Mouse (Mus musculus): ENCODE measurements around the gene Slk.
"Not testable (repeated sequence)": the region's sequence is repeated elsewhere in the genome, so short reads cannot be mapped to it uniquely, and the experiment has no call there.

Gene Slk

GRCm38 (mm10) chr19:47570042-47570441 lies 9.4 kb upstream of the Slk start:
- DNase-seq (ENCODE audit: low spot score): no peak

DNA sequence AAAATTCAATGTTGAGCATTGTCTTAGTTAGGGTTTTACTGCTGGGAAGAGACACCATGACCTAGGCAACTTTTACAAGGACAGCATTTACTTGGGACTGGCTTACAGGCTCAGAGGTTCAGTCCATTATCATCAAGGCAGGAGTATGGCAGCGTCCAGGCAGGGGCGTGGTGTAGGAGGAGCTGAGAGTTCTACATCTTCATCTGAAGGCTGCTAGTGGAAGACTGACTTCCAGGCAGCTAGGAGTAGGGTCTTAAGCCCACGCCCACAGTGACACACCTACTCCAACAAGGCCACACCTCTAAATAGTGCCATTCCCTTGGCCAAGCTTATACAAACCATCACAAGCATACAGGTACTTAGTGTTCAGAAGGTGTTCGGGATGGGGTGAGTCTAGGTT lies 7.5 kb upstream of the Slk start:
- DNase-seq (ENCODE audit: low spot score): not testable (repeated sequence)

DNA sequence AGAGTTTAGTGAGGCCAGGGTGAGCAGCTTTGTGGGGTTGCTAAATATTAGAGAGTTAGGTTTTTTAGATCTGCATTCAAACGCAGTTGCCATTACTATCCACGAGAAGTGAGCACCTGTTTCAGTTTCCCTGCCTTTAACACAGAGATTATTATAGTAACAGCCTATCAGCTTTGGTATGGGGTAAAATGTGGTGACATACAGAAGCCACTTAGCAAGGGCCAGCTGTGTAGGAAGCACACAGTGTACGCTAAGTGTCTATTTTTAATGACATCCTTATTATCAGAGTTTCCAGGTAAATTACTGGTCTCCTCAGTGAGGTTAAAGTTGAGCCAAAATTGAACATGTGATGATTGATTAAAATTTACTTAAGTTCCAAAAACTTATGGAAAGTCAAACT lies 5.8 kb upstream of the Slk start:
- DNase-seq (ENCODE audit: low spot score): no peak

DNA sequence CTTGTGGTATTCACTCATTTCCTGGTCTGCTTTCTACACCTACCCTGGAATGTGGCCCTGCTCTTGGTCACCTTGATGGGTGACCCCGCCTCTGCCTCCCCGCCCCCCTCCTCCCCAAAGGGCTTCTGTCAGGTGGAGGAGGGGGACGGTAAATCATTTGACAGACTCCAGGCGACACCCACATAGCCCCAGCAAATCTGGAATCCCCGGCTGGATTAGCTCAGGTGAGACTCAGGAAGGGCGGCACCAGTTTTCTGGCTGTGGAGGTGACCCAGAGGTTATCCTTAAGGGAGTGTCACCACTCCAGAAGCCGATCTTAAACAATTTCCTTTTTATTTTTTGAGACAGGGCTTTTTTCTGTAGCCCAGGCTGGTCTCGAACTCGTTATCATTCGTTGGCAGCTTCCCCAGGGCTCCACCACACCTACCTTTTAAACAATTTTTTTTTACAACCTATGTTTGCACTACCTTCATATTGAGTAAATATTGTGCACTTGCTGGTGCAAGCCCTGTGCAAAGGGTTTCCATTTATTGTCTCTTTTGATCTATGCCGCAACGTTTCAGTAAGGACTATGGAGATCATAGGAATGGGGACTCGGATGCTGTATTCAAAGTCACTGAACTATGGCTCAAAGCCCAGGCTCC lies 775 bp upstream of the Slk start:
- no peak for DNase-seq (ENCODE audit: low spot score)

DNA sequence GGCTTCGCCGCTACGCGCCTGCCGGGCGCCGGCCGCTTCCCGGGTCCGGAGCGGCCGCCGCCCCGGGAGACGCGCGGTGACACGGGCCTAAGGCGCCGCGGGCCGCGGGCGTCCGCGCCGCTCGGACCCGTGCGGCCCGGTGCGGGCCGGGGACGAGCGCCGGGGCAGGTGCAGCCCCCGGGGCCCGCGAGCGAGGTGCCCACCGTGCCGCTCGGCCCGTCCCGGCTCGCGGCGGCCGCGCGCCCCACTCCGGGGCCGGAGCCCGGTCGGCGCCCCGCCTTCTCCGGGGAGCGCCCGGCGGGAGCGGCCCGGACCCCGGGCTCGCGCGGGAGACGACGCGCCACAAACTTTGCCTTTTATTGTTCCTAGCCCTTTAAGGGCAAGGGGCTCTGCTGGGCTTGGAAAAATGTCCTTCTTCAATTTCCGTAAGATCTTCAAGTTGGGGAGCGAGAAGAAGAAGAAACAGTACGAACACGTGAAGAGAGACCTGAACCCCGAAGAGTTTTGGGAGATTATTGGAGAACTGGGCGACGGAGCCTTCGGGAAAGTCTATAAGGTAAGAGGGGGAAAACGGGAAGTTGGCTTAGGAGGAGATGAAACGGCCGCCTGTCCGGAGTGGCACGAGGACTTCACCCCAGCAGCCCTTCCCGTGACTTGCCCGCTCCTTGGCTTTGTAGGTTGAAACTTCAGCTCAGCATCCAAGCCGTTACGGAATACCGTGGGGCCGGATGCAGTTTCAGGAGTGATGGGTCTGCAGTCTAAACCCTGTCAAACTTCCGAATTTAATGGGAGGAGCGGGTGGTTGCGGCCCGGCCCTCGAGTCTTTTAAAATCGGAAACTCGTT lies 532 bp downstream of the Slk start:
- peak; percentile 44 for DNase-seq (ENCODE audit: low spot score)

- DNase-seq (ENCODE audit: low spot score): no peak
Observed at GRCm38 (mm10) chr19:47585772-47586171, 6.3 kb downstream of the Slk start.

DNA sequence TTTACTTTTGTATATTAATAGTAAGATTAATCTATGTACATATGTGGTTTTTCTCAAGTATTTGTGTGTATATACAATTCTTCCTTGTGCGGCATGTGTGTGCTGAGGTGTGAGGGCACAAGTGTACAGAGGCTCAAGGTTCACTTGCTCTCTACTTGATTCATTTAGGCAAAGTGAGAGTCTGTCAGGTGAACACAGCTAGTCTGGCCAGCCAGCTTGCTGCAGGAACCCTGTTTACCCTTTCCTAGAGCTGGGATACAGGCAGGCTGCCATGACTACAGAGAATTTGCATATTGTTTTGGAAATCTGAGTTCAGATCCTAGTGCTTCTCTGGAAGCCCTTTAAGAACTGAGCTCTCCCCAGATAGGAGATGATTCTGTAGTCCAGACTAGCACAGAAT lies 7.5 kb downstream of the Slk start:
- DNase-seq (ENCODE audit: low spot score): no peak

GRCm38 (mm10) chr19:47608513-47608912 lies 29.0 kb downstream of the Slk start:
- no peak for DNase-seq (ENCODE audit: low spot score)

DNA sequence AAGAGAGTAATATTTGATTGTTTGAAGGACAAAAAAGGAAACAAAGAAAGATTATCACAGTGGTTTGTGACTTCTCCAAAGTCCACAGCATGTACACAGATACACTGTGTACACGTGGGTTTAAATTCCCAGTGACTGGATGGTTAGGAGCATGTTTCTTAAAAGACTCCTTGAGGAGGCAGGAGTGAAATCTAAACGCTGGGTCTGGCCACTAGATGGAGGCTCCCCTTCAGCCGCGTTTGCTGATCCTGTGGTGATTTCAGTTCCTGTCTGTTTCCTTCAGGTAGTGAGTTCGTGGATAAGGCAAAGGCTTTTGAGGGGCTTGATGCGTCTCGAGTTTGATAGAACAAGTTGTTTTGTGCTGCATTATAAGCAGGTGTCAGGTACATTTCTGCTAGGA lies 34.0 kb downstream of the Slk start:
- no peak for DNase-seq (ENCODE audit: low spot score)

GRCm38 (mm10) chr19:47621478-47621877 lies 42.0 kb downstream of the Slk start:
- DNase-seq (ENCODE audit: low spot score): no peak

GRCm38 (mm10) chr19:47624940-47625711 lies 45.6 kb downstream of the Slk start:
- no peak for DNase-seq (ENCODE audit: low spot score)

DNA sequence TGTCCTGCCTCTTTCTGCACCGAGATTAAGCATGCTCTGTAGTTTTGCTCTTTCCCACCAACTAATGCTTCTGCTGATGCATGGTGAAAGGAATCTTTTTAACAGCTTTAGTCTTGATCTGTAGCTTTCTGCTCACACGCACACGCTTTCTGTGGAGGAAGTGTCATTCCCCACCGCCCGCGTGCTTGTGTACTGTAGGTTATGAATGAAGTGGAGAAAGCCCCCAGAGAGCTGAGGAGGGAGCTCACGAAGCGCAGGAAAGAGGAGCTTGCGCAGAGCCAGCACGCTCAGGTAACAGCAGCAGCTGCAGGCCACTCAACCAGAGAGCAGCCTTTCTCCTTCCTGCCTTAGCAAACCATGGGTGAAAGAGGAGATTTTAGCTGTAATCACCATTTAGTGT lies 48.0 kb downstream of the Slk start:
- DNase-seq (ENCODE audit: low spot score): no peak

DNA sequence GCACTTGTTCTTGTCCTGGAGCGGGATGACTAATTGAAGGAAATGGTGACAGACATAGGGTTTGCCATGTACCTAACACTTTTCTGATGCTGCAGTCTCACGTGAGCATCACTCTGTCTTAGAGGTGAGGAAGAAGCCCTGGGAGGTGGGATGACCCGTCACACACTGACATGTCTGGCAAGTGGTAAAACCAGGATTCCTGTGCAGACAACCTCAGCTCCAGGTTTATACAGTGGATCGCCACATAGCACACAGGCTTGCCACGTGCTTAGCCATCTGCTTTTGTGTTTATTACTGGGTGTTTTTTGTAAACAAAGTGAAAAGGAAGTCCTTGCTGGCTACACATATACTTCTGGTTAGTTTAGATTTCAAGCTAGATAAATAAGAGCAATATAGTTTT lies 49.6 kb downstream of the Slk start:
- DNase-seq (ENCODE audit: low spot score): no peak

- no peak for DNase-seq (ENCODE audit: low spot score)
Observed at GRCm38 (mm10) chr19:47630381-47630780, 50.9 kb downstream of the Slk start.

DNA sequence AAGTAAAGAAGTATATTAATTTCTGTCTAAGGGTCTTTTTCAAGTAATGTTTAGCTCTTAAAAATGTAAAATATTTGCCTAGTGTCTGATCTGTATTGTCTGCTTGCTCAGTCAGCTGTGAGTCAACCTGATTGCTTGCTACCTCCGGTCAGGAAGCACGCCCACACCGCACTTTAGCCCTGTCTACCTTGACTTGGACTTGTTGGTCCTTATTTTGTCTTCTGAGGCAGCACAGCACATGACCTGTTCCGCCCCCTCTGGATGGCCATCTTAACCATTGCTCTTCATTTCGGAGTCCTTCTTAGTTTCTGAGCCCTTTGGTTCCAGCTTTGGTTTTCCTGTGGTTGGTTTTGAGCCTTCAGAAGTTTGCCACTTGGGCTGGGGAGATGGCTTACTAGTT lies 52.3 kb downstream of the Slk start:
- DNase-seq (ENCODE audit: low spot score): no peak

- DNase-seq (ENCODE audit: low spot score): no peak
Observed at GRCm38 (mm10) chr19:47635380-47635779, 55.9 kb downstream of the Slk start.

DNA sequence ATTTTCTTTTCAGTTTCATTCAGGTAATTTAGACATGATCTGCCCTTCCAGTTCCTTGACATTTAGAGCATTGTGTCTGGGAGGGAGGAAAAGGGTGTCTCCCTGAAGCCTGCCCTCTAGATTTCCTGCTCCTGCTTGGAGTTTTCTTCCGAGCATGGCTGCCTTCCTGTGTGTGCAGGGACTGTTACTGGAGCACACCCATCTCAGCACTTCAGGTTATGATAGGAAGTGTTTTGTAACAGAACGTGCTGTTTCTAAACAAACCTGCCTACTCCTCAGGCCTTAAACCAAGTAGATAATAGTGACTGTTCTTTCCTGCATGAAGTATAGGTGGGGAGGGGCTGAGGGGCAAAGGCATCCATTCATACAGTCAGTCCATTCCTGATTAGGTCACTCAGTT lies 64.4 kb downstream of the Slk start:
- DNase-seq (ENCODE audit: low spot score): no peak

- no peak for DNase-seq (ENCODE audit: low spot score)
Observed at GRCm38 (mm10) chr19:47645583-47645982, 66.1 kb downstream of the Slk start.

- no peak for DNase-seq (ENCODE audit: low spot score)
Observed at GRCm38 (mm10) chr19:47646508-47647120, 67.1 kb downstream of the Slk start.

DNA sequence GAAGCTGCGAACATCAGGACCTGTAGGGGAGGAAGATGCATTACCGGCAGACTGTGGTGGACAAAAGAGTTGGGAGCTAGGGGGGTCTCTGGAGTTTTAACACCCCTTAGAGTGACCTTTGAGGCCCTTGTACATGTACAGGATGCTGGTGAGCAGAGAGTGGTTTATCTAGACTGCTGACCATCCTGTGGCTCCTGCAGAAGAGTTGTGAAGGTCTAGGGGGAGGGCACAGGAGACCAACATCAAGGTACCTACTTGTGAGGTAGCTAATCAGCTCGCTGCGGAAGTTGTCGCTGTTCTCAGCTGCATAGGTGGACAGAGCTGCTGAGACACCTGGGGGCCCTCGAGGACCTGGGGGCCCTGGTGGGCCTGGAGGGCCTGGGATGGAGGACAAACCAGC lies 69.6 kb downstream of the Slk start:
- no peak for DNase-seq (ENCODE audit: low spot score)

DNA sequence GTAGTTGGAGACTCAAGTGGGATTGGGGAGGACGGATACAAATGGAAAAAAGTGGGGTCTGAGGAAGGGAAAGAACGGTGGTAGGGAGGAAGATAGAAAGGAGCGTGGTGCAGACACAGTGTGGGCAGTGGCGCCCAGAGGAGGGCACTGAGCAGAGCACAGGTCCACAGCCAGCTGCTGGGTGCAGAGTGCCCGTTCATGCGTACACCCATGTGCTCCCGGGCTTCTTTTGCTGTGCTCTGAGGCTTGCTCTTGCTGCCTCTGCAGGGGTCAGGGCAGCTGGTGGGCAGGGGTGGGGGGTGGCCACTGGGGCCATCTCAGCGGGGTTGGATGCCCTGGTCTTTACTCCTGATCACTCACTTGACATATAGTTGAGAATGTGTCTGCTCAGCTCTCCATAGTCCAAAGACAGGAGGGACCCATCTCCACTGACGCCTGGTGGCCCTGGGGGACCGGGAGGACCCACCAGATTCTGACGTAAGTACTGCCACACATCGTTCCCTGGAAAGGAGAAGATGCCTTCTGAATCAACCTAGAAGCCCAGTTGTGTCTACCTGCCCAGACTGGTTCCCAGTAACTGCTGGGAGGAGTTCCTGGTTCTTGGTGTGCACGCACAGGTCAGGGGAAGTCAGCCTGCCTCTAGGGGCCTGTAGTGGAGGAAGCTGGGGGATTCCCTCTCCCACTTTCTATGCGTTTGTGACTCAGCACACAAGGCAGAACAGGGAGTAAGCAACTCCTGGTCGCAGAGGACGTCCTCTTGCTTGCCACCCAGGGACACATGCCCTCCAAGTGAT lies 71.1 kb downstream of the Slk start:
- DNase-seq (ENCODE audit: low spot score): no peak

DNA sequence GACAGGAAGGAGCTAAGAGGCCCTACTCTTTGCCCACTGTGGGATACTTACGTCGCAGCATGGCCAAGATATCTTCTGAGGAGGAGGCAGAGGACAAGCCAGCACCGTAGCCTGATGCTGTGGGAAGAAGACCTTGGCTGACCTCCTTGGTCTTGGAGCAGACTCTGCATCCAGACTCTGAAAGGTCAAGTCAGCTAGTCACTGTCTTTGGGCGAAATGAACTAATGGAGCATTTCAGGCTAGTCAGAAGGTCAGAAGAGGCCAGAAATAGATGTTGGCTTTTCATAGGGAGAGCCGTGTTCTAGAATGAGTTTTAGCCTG lies 71.6 kb downstream of the Slk start:
- DNase-seq (ENCODE audit: low spot score): no peak
